Mouse (Mus musculus) limb, embryonic 10.5 days (tissue): ENCODE measurements around the gene Gm281. TPM values are rescaled to one million over a fixed set of nuclear protein-coding genes. Genes with fewer than 3 reads are reported as not detected.
A peak's percentile ranks its signal among the peaks of the same experiment; 100 is the strongest.

ENCODE experiments used
- DNase-seq: peaks from one replicate; pipeline ENCODE4 v3.0.0-alpha.2; 2017; ENCODE audit warnings: low spot score
- H3K27ac ChIP-seq: fragments of 300-500 bp; sonication (generic); 2 replicates; pipeline ENCODE4 v1.5.1; 2016; ENCODE audit warnings: mild to moderate bottlenecking
- H3K27me3 ChIP-seq: fragments of 300-500 bp; sonication (generic); 2 replicates; pipeline ENCODE4 v1.6.1; 2016; ENCODE audit warnings: low read depth, mild to moderate bottlenecking; ENCODE audit not compliant: poor library complexity, severe bottlenecking
- H3K36me3 ChIP-seq: fragments of 300-500 bp; sonication (generic); 2 replicates; pipeline ENCODE4 v1.6.1; 2016; ENCODE audit warnings: mild to moderate bottlenecking, moderate library complexity
- H3K4me1 ChIP-seq: fragments of 300-500 bp; sonication (generic); 2 replicates; pipeline ENCODE4 v1.6.1; 2016
- H3K4me3 ChIP-seq: fragments of 300-500 bp; sonication (generic); 2 replicates; pipeline ENCODE4 v1.5.1; 2016; ENCODE audit warnings: mild to moderate bottlenecking, moderate library complexity
- H3K9me3 ChIP-seq: fragments of 300-500 bp; sonication (generic); replicated peaks from 2 replicates; pipeline ENCODE4 v1.6.1; 2016; ENCODE audit warnings: mild to moderate bottlenecking
- WGBS: fragments of 180-500 bp; shearing (Covaris S2); methylation state at CpG from one replicate; pipeline ENCODE4 v1.1.7; 2016; 5-methylcytosine and 5-hydroxymethylcytosine counted together
- polyA plus RNA-seq: library from polyadenylated mRNA; unstranded; fragments of >200 nt; fragmentation: Nextera tagmentation; extraction: Ambion mirVana; gene quantifications from 2 replicates; pipeline ENCODE4 v1.2.1, GENCODE M21; 2016

Gm281 gene
- polyA plus RNA-seq, 1 experiment from 2014 or later, result 0.10 TPM

DNA sequence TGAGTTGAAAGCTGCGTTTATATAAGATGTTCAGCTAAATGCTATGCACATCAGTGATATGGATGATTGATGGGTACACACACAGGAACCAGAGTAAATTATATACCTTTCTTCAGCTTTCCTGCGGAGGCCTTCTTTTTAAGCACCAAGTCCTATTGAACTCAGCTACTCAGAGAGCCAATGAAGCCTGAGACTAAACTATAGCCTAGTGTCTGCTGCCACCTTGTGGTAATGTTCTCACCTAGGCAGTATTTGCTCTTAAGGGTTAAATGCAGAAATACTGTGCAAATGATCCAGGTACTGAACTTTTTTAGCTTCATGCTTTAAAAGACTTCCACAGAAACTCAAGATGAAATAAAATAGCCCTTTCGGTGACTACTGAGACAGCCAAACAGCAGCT, 3.4 kb upstream of the Gm281 start:
- 42% methylated on average over 3 of the region's 3 CpGs for WGBS
- no peak overlapping the region for H3K27ac ChIP-seq
- no peaks in the 10 kb centered on the region for H3K36me3 ChIP-seq
- H3K4me1 ChIP-seq, result peaks cover 7% of the 10 kb centered on the region; the same call in 1 of the 2 replicates
- H3K27me3 ChIP-seq, result no peaks in the 10 kb centered on the region
- no peak overlapping the region for H3K4me3 ChIP-seq
- H3K9me3 ChIP-seq, result no peaks in the 10 kb centered on the region
- DNase-seq, result peak; percentile 75

- Histone ChIP-seq H3K27me3 (no peaks in the 10 kb centered on the region), H3K36me3 (no peaks in the 10 kb centered on the region), H3K4me3 (no peak overlapping the region), H3K9me3 (no peaks in the 10 kb centered on the region), H3K27ac (no peak overlapping the region), H3K4me1 (peaks cover 7% of the 10 kb centered on the region; the same call in 1 of the 2 replicates)
- no peak for DNase-seq
- WGBS, result 91% methylated on average over 10 of the region's 10 CpGs
Measured at GRCm38 (mm10) chr14:13917208-13917607, 2.9 kb upstream of the Gm281 start.

DNA sequence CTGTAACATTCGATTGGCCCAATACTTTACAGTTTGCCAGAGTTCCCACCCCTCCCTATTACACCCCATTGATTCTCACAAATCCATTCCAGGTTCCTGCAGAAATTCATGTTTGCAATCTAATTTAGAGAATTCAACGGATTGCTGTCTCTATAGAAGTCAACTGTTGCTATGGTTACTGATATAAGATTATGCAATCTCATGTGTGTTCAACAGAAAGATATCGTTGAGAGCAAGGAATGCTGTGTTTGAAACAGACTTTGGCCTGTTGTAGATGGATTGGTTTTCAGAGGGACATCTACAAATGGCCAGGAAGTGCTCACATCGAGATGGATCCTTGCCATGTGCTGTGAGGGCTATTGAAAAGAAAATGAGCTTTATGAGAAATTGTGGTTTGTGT, 929 bp upstream of the Gm281 start:
- no peak overlapping the region for H3K4me3 ChIP-seq
- H3K4me1 ChIP-seq, result peaks cover 18% of the 10 kb centered on the region
- H3K9me3 ChIP-seq, result no peaks in the 10 kb centered on the region
- no peak for DNase-seq
- H3K36me3 ChIP-seq, result no peaks in the 10 kb centered on the region
- no peaks in the 10 kb centered on the region for H3K27me3 ChIP-seq
- WGBS, result 92% methylated on average over 4 of the region's 4 CpGs
- no peak overlapping the region for H3K27ac ChIP-seq

- Histone ChIP-seq H3K4me1 (peaks cover 25% of the 10 kb centered on the region), H3K9me3 (no peaks in the 10 kb centered on the region), H3K4me3 (no peak overlapping the region), H3K27me3 (no peaks in the 10 kb centered on the region), H3K27ac (peak overlapping the region; percentile 70), H3K36me3 (no peaks in the 10 kb centered on the region)
- DNase-seq, result no peak
- WGBS, result 54% methylated on average over 2 of the region's 2 CpGs
Measured at GRCm38 (mm10) chr14:13910148-13910547, 4.1 kb downstream of the Gm281 start.

- WGBS, result 90% methylated on average over 7 of the region's 7 CpGs
- no peak for DNase-seq
- Histone ChIP-seq H3K27me3 (no peaks in the 10 kb centered on the region), H3K4me1 (peaks cover 18% of the 10 kb centered on the region), H3K9me3 (no peaks in the 10 kb centered on the region), H3K27ac (no peak overlapping the region), H3K4me3 (no peak overlapping the region), H3K36me3 (no peaks in the 10 kb centered on the region)
Measured at GRCm38 (mm10) chr14:13907145-13907544, 7.1 kb downstream of the Gm281 start.

DNA sequence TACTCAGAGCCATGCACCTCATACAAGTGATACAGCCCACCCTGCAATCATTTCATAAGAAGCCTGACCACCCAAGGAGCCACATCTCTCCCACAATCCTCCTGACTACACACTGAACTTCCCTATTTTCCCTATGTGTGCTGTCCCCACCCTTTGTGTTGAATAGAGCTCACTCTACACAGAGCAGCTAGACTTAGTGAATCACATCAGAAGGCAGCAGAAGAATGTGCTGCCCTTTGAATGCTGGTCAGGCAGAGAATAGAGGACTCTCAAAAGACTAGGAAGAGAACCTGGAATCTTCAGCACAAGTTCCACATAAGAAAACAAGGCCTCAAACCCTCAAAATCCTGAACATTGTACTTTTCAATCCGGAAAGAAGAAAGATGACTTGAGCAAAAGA, 7.8 kb downstream of the Gm281 start:
- no peak for DNase-seq
- peaks cover 21% of the 10 kb centered on the region for H3K4me1 ChIP-seq
- H3K27ac ChIP-seq, result no peak overlapping the region
- no peaks in the 10 kb centered on the region for H3K9me3 ChIP-seq
- WGBS, result 90% methylated on average over 1 of the region's 1 CpGs
- H3K27me3 ChIP-seq, result no peaks in the 10 kb centered on the region
- H3K36me3 ChIP-seq, result no peaks in the 10 kb centered on the region
- H3K4me3 ChIP-seq, result no peak overlapping the region

- DNase-seq, result peak; percentile 79
- H3K4me3 ChIP-seq, result peak overlapping the region; percentile 56
- peak overlapping the region; percentile 88 for H3K27ac ChIP-seq
- no peaks in the 10 kb centered on the region for H3K9me3 ChIP-seq
- H3K27me3 ChIP-seq, result peaks cover 9% of the 10 kb centered on the region; the same call in 1 of the 2 replicates
- 0 out of 2 replicates have a peak, but pooled peaks cover 5% of the 10 kb centered on the region for H3K4me1 ChIP-seq
- H3K36me3 ChIP-seq, result no peaks in the 10 kb centered on the region
- WGBS, result under 1% methylated on average over 22 of the region's 22 CpGs
Measured at GRCm38 (mm10) chr14:13901611-13902067, 12.6 kb downstream of the Gm281 start.

DNA sequence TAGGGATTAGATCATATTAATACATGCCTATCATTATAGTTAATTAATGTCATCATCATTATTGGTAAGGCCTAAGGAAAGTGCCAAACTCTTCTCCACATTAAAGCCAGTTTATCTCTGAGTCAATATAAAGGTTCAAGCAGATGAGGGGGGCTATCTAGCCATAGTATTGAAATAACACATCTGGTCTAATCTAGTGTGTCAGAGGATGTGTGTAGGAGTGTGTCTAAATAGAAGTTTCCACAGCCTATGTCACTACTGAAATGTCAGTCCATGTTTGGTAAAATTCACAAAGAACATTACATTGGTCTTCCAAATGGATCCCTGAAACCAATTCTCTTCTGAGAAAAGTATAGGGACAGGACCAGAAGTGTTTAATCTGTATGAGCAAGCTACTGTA, 19.1 kb downstream of the Gm281 start:
- Histone ChIP-seq H3K9me3 (no peaks in the 10 kb centered on the region), H3K27ac (no peak overlapping the region), H3K27me3 (no peaks in the 10 kb centered on the region), H3K4me3 (no peak overlapping the region), H3K4me1 (no peaks in the 10 kb centered on the region), H3K36me3 (no peaks in the 10 kb centered on the region)
- no peak for DNase-seq

DNA sequence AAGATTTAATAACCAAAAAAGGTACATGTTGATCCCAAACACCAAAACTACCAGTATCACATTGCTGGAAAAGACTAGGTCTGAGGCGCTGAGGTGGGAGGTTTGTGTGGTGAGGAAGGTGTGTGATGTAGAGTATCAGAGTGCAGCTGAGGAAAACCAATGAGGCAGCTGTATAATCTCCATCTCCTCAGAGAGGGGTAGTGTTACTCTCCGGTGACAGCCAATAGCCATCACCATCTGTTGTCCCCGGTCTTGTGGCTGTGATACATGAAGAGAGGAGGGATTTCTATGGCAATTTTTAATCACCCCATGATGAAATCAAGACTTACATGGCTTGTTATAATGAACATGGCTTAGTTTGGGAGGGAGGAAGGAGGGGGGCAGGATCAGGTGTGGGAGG, 20.5 kb downstream of the Gm281 start:
- Histone ChIP-seq H3K4me1 (no peaks in the 10 kb centered on the region), H3K9me3 (no peaks in the 10 kb centered on the region), H3K4me3 (no peak overlapping the region), H3K27me3 (no peaks in the 10 kb centered on the region), H3K36me3 (no peaks in the 10 kb centered on the region), H3K27ac (no peak overlapping the region)
- no peak for DNase-seq
- WGBS, result 89% methylated on average over 3 of the region's 3 CpGs

DNA sequence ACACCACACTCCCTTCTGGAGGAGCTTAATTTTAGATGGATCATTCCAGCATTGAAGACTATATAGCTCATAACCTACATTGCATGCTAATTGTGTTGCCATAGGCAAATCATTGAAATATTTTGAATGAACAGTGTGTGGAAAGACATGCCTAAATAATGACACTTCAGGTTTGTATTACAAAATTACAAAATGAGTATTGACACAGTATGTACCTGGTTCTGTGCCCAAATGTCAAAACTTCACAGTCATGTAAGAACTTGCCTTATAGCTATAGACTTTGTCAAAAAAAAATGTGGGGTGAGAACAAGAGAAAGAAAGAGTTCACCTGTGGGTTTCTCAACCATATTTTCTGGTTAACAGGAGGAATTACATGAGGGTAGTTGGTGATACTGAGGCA, 52.9 kb downstream of the Gm281 start:
- no peak overlapping the region for H3K4me3 ChIP-seq
- no peaks in the 10 kb centered on the region for H3K36me3 ChIP-seq
- H3K27me3 ChIP-seq, result no peaks in the 10 kb centered on the region
- DNase-seq, result no peak
- no peaks in the 10 kb centered on the region for H3K9me3 ChIP-seq
- no peaks in the 10 kb centered on the region for H3K4me1 ChIP-seq
- no peak overlapping the region for H3K27ac ChIP-seq

DNA sequence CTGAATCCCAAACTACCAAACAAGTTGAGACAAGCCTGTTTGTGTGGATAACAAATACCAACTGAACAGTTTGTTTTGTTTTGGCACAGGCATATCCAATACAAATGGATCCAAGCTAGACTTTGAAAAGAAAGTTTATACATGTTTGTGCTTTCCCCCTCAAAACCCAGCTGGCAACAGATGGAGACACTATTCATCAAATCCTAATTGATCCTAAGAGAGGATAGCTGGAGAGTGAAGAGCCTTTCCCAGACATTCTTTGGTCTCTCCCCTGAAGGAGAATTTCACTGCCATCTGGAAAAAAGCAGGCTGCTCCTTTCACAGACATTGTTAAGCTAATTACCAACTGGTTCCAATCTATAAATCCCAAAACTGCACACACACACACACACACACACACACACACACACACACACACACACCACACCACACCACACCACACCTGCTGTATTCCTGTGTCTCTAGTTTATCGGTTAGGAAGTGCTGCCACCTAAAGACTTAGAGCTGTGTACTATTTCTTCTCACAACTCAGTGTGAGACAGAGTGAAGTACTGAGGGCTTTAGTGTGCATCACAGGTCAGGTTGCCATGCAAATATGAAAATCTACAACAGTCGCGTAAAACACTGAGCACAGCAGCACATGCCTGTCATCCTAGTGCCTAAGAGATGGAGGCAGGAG, 101.3 kb downstream of the Gm281 start:
- WGBS, result 89% methylated on average over 3 of the region's 3 CpGs
- no peak overlapping the region for H3K27ac ChIP-seq
- no peaks in the 10 kb centered on the region for H3K27me3 ChIP-seq
- no peaks in the 10 kb centered on the region for H3K36me3 ChIP-seq
- DNase-seq, result no peak
- no peaks in the 10 kb centered on the region for H3K9me3 ChIP-seq
- H3K4me3 ChIP-seq, result no peak overlapping the region
- H3K4me1 ChIP-seq, result no peaks in the 10 kb centered on the region

DNA sequence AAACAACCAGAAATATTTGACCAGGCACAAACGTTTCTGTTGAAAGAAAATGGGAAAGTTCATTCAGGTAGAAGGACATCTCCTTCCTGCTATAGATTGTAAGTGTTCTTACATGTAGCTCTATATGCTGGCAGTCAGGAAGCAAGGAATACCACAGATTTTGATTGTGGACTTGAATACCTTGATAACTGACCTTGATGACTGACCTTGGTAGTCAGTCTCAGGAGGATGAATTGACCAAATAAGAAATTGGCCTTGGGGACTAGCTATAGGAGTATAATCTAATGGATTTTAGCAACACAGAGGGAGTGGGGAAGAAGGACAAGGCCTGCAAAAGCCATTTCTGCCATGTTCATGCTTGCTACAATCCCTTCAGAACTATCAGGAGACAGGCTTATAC, 123.8 kb downstream of the Gm281 start:
- no peaks in the 10 kb centered on the region for H3K36me3 ChIP-seq
- no peaks in the 10 kb centered on the region for H3K27me3 ChIP-seq
- 47% methylated on average over 1 of the region's 1 CpGs for WGBS
- no peak for DNase-seq
- H3K27ac ChIP-seq, result no peak overlapping the region
- no peaks in the 10 kb centered on the region for H3K9me3 ChIP-seq
- H3K4me1 ChIP-seq, result no peaks in the 10 kb centered on the region
- H3K4me3 ChIP-seq, result no peak overlapping the region

DNA sequence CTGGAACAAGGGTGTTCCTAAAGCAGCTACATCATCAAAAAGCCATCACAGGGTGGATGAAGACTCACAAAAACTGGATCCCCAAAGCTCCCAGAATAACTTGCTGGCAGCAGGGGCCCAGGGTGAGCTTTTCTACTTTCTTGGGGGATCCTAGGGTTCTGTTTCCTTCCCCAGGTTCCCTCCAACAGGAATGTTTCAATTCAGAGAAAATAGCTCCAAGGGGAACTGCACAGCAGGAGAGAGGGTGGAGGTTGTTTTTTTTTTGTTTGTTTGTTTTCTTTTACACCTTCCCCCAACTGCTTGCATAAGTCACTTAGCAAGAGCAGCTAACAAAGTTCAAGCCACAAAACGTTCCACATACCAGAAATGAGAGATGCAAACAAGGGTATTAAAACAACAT, 124.3 kb downstream of the Gm281 start:
- H3K4me1 ChIP-seq, result no peaks in the 10 kb centered on the region
- 9% methylated on average over 1 of the region's 1 CpGs for WGBS

DNA sequence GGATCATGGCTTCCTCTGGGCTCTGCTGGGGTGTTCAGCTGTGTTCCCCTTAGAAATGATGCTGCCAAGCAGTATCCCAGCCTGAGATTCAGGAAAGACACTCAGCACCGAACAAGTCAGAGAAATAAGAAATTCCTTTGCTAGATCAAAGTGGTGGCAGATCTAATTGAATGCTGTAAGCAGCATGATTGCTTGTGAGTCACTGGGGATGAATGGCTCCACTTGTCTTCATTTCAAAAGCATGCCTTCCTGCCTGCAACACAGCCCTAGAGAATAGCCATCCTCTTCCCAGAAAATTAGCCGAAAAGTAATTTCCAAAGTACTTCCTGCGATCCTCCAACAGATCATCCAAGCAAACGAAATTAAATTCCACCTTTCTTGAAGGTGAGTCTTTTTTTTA, 131.3 kb downstream of the Gm281 start:
- Histone ChIP-seq H3K9me3 (no peaks in the 10 kb centered on the region), H3K36me3 (no peaks in the 10 kb centered on the region), H3K4me3 (no peak overlapping the region), H3K27me3 (no peaks in the 10 kb centered on the region), H3K4me1 (no peaks in the 10 kb centered on the region), H3K27ac (no peak overlapping the region)
- DNase-seq, result no peak
- 81% methylated on average over 4 of the region's 4 CpGs for WGBS

More for the DNA sequence above, 124.3 kb downstream of the Gm281 start:
- DNase-seq, result no peak
- Histone ChIP-seq H3K27me3 (no peaks in the 10 kb centered on the region), H3K4me3 (no peak overlapping the region), H3K27ac (no peak overlapping the region), H3K9me3 (no peaks in the 10 kb centered on the region), H3K36me3 (no peaks in the 10 kb centered on the region)
